Mouse (Mus musculus): ENCODE results near the gene Tmem106c. TPM values are rescaled to one million over a fixed set of nuclear protein-coding genes. Genes with fewer than 3 reads are reported as not detected.

Gene Tmem106c
- total and polyA plus RNA-seq, 3 experiments: 10.2 to 21.9 (median 11.1) TPM

DNA sequence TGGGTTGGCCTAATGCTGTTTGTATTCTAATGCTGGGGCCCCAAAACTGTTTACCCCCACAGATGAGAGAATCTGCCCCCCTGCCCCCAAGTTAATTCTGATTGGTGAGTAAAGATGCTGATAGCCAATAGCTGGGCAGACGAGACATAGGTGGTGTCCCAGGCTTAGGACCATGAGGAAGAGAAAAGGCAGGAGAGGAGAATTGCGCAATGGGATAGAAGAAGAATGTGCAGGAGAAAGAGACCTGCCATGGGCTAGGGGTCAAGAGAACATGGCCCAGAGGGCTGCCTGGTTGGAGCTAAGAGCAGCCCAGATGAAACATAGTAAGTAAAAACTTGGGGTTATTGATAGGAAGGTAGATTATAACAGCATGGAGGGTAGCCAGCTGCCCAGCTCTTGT is 23.9 kb upstream of the Tmem106c start:
- Histone ChIP-seq H3K27ac (no peak overlapping the region), H3K36me3 (ENCODE audit: control insufficient read depth, insufficient read depth, low read length) (no peaks in the 10 kb centered on the region), H3K79me2 (replicated peaks; ENCODE audit: control insufficient read depth, insufficient read depth, low read length) (no peaks in the 10 kb centered on the region), H3K27me3 (ENCODE audit: control insufficient read depth, insufficient read depth, low read length) (no peaks in the 10 kb centered on the region), H3K4me3 (no peak overlapping the region), H3K9ac (ENCODE audit: low read depth, low read length) (no peak overlapping the region), H3K4me1 (ENCODE audit: control insufficient read depth, insufficient read depth, low read length) (no peaks in the 10 kb centered on the region)
- intact Hi-C loops (cut with DNase I): no loop called here
- DNase-seq: no peak
- WGBS: 94% methylated on average over 2 of the region's 2 CpGs
- TF ChIP-seq EP300 (IDR thresholded peaks at IDR 0.05; ENCODE audit: insufficient read depth, low read depth, low read length): no peak

DNA sequence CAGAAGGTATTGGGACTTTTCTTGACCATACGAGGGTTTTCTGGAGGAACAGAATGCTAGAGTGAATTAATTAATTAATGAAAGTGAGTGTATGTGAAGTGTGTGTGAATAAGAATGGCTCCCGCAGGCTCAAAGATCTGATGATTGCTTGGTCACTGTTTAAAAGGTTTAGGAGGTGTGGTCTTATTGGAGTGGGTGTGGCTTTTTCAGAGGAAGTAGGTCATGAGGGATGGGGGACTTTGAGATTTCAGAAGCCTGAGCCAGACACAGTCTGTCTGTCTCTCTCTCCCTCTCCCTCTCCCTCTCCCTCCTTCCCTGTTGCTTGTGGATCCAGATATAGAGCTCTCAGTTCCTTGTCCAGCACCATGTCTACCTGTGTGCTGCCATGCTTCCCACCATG is 22.7 kb upstream of the Tmem106c start:
- WGBS: 87% methylated on average over 2 of the region's 2 CpGs
- H3K27me3 ChIP-seq (ENCODE audit: control insufficient read depth, insufficient read depth, low read length): no peaks in the 10 kb centered on the region
- H3K27ac ChIP-seq: no peak overlapping the region
- no peaks in the 10 kb centered on the region for H3K36me3 ChIP-seq (ENCODE audit: control insufficient read depth, insufficient read depth, low read length)
- no peaks in the 10 kb centered on the region for H3K79me2 ChIP-seq (replicated peaks; ENCODE audit: control insufficient read depth, insufficient read depth, low read length)
- DNase-seq: no peak
- no peak overlapping the region for H3K9ac ChIP-seq (ENCODE audit: low read depth, low read length)
- no peak overlapping the region for H3K4me3 ChIP-seq
- no peak for TF ChIP-seq CTCF (IDR thresholded peaks at IDR 0.05)
- no peak for TF ChIP-seq POLR2A (IDR thresholded peaks at IDR 0.05; ENCODE audit: insufficient read depth, low read depth, low read length)
- TF ChIP-seq EP300 (IDR thresholded peaks at IDR 0.05; ENCODE audit: insufficient read depth, low read depth, low read length): no peak
- H3K4me1 ChIP-seq (ENCODE audit: control insufficient read depth, insufficient read depth, low read length): no peaks in the 10 kb centered on the region
- intact Hi-C loops (cut with DNase I): no loop called here

GRCm38 (mm10) chr15:97942538-97942937 is 21.5 kb upstream of the Tmem106c start:
- H3K4me3 ChIP-seq: no peak overlapping the region
- no peak overlapping the region for H3K27ac ChIP-seq
- H3K9ac ChIP-seq (ENCODE audit: low read depth, low read length): no peak overlapping the region
- no peak for DNase-seq
- intact Hi-C loops (cut with DNase I): no loop called here
- no peak for TF ChIP-seq POLR2A (IDR thresholded peaks at IDR 0.05; ENCODE audit: insufficient read depth, low read depth, low read length)
- no peak for TF ChIP-seq EP300 (IDR thresholded peaks at IDR 0.05; ENCODE audit: insufficient read depth, low read depth, low read length)
- no peak for TF ChIP-seq CTCF (IDR thresholded peaks at IDR 0.05)
- no peaks in the 10 kb centered on the region for H3K4me1 ChIP-seq (ENCODE audit: control insufficient read depth, insufficient read depth, low read length)
- no peaks in the 10 kb centered on the region for H3K27me3 ChIP-seq (ENCODE audit: control insufficient read depth, insufficient read depth, low read length)
- no peaks in the 10 kb centered on the region for H3K79me2 ChIP-seq (replicated peaks; ENCODE audit: control insufficient read depth, insufficient read depth, low read length)
- WGBS: 84% methylated on average over 8 of the region's 8 CpGs
- H3K36me3 ChIP-seq (ENCODE audit: control insufficient read depth, insufficient read depth, low read length): no peaks in the 10 kb centered on the region

DNA sequence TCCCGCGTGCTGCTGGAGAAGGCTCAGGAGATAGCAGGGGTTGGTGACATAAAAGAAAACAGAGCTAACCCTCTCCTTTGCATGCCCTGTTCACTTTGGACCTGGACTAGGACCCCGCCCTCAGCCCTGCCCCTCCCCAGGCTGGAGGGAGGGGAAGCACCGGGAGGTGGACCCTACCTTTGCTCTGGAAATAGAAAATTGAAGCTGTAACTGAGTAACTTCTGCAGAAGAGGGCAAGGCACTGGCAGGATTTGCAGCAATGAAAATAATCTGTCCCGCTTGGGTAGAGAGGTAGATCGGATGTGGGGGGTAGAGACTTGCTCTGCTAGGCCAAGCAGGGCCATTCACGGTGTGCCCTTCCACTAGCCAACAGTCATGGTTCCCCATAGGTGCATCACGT is 20.6 kb upstream of the Tmem106c start:
- 87% methylated on average over 8 of the region's 8 CpGs for WGBS
- intact Hi-C loops (cut with DNase I): no loop called here
- TF ChIP-seq CTCF (IDR thresholded peaks at IDR 0.05): no peak
- no peak for TF ChIP-seq POLR2A (IDR thresholded peaks at IDR 0.05; ENCODE audit: insufficient read depth, low read depth, low read length)
- TF ChIP-seq EP300 (IDR thresholded peaks at IDR 0.05; ENCODE audit: insufficient read depth, low read depth, low read length): no peak

GRCm38 (mm10) chr15:97944919-97945574 is 19.0 kb upstream of the Tmem106c start:
- Histone ChIP-seq H3K9ac (ENCODE audit: low read depth, low read length) (no peak overlapping the region), H3K4me3 (no peak overlapping the region), H3K4me1 (ENCODE audit: control insufficient read depth, insufficient read depth, low read length) (no peaks in the 10 kb centered on the region), H3K27ac (no peak overlapping the region), H3K36me3 (ENCODE audit: control insufficient read depth, insufficient read depth, low read length) (no peaks in the 10 kb centered on the region), H3K79me2 (replicated peaks; ENCODE audit: control insufficient read depth, insufficient read depth, low read length) (no peaks in the 10 kb centered on the region), H3K27me3 (ENCODE audit: control insufficient read depth, insufficient read depth, low read length) (no peaks in the 10 kb centered on the region)
- intact Hi-C loops (cut with DNase I): no loop called here
- DNase-seq: no peak
- 73% methylated on average over 11 of the region's 11 CpGs for WGBS
- no peak for TF ChIP-seq CTCF (IDR thresholded peaks at IDR 0.05)
- TF ChIP-seq POLR2A (IDR thresholded peaks at IDR 0.05; ENCODE audit: insufficient read depth, low read depth, low read length): no peak
- no peak for TF ChIP-seq EP300 (IDR thresholded peaks at IDR 0.05; ENCODE audit: insufficient read depth, low read depth, low read length)

More for the DNA sequence above, 20.6 kb upstream of the Tmem106c start:
- DNase-seq: no peak
- Histone ChIP-seq H3K4me1 (ENCODE audit: control insufficient read depth, insufficient read depth, low read length) (no peaks in the 10 kb centered on the region), H3K27ac (no peak overlapping the region), H3K9ac (ENCODE audit: low read depth, low read length) (no peak overlapping the region), H3K4me3 (no peak overlapping the region), H3K36me3 (ENCODE audit: control insufficient read depth, insufficient read depth, low read length) (no peaks in the 10 kb centered on the region), H3K27me3 (ENCODE audit: control insufficient read depth, insufficient read depth, low read length) (no peaks in the 10 kb centered on the region), H3K79me2 (replicated peaks; ENCODE audit: control insufficient read depth, insufficient read depth, low read length) (no peaks in the 10 kb centered on the region)

DNA sequence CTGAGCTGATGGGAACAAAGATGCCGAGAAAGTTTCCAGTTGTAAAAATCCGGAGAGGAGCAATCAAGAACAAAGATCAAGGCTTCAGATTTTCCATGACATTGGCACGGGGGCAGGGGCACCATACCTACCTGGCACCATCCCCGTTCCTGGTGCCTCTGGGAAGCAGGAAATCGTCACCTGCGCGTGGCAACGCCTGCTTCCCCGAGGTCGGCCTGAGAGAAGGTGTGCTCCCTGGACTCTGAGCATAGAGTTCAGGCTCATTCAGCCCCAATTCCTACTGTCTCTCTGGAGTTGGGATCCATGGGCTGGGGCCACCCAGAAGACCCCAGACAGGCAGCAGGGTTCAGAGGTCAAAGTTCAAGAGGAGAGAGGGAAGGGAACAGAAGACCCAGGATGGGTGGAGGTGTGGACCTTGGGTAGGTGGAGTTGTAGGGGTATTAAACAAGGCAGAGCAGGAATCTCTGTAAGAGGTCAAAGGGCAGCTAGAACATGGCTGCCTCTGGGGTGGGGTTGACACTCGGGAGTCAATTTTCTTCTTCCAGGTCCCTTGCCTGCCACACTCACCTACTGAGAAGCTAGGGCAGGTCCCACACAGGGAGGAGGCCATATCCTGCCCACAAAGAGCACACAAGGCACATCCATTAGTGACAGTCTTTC is 18.2 kb upstream of the Tmem106c start:
- intact Hi-C loops (cut with DNase I): no loop called here

More for the DNA sequence above, 18.2 kb upstream of the Tmem106c start:
- TF ChIP-seq POLR2A (IDR thresholded peaks at IDR 0.05; ENCODE audit: insufficient read depth, low read depth, low read length): no peak
- TF ChIP-seq EP300 (IDR thresholded peaks at IDR 0.05; ENCODE audit: insufficient read depth, low read depth, low read length): no peak
- TF ChIP-seq CTCF (IDR thresholded peaks at IDR 0.05): no peak
- H3K9ac ChIP-seq (ENCODE audit: low read depth, low read length): no peak overlapping the region
- no peak for DNase-seq
- H3K27me3 ChIP-seq (ENCODE audit: control insufficient read depth, insufficient read depth, low read length): no peaks in the 10 kb centered on the region
- H3K4me3 ChIP-seq: no peak overlapping the region
- H3K27ac ChIP-seq: no peak overlapping the region
- H3K4me1 ChIP-seq (ENCODE audit: control insufficient read depth, insufficient read depth, low read length): no peaks in the 10 kb centered on the region
- no peaks in the 10 kb centered on the region for H3K79me2 ChIP-seq (replicated peaks; ENCODE audit: control insufficient read depth, insufficient read depth, low read length)
- H3K36me3 ChIP-seq (ENCODE audit: control insufficient read depth, insufficient read depth, low read length): no peaks in the 10 kb centered on the region
- whole genome bisulfite sequencing: 67% methylated on average over 11 of the region's 11 CpGs

Data from heart, adult 2 months (tissue).